Mouse (Mus musculus) bone marrow macrophage, adult 2 months (primary cell): ENCODE results near the gene Sept9.

ENCODE experiments used
- CTCF ChIP-seq: IDR thresholded peaks from 2 replicates; pipeline ENCODE4 v1.5.1; 2012; ENCODE audit warnings: low read depth, mild to moderate bottlenecking, low read length, moderate library complexity
- POLR2A ChIP-seq: IDR thresholded peaks from 2 replicates; pipeline ENCODE4 v1.6.1; 2012; ENCODE audit warnings: mild to moderate bottlenecking, low read depth, low read length, borderline replicate concordance

GRCm38 (mm10) chr11:117390774-117391534, 191.5 kb downstream of the Sept9 start:
- TF ChIP-seq CTCF = no peak
- no peak for TF ChIP-seq POLR2A
